Mouse (Mus musculus): Measurements from ENCODE around the gene Adamts17. TPM values are rescaled to one million over a fixed set of nuclear protein-coding genes. Genes with fewer than 3 reads are reported as not detected.

Gene Adamts17
- polyA plus RNA-seq, 1 experiment from 2014 or later: 3.7 TPM

DNA sequence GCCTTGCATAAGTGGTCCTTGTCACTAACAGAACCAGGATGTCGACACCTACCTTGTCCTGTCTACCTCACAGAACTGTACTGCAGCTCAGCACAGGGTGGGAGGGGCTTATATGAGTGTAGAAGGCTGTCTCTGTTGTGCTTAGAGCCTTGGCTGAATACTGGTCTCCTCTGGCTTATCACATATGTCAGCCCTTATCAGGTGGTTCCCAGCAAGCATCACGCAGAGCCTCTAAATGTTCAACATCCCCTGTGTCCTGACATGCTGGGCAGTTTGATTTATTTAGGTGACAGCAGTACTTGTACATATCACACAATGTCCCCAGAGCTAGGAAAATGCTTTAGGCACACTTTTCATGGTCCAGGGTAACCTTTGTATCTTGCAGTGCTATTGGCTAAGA is 191.7 kb downstream of the Adamts17 start:
- WGBS: 12% methylated on average over 2 of the region's 2 CpGs
- no peak overlapping the region for H3K4me3 ChIP-seq
- H3K27ac ChIP-seq (ENCODE audit: poor library complexity, severe bottlenecking): peak overlapping the region; percentile 77
- H3K27me3 ChIP-seq (replicated peaks): no peaks in the 10 kb centered on the region
- 0 out of 2 replicates have a peak, but pooled peaks cover 4% of the 10 kb centered on the region for H3K36me3 ChIP-seq
- H3K9me3 ChIP-seq (replicated peaks): peaks cover 2% of the 10 kb centered on the region; the same call in 1 of the 2 replicates
- H3K4me1 ChIP-seq (replicated peaks): peaks cover 40% of the 10 kb centered on the region
- no peak overlapping the region for H3K9ac ChIP-seq
- H3K4me2 ChIP-seq: no peak overlapping the region
- peak; percentile 91 for ATAC-seq (ENCODE audit: insufficient number of reproducible peaks, low FRiP score)

DNA sequence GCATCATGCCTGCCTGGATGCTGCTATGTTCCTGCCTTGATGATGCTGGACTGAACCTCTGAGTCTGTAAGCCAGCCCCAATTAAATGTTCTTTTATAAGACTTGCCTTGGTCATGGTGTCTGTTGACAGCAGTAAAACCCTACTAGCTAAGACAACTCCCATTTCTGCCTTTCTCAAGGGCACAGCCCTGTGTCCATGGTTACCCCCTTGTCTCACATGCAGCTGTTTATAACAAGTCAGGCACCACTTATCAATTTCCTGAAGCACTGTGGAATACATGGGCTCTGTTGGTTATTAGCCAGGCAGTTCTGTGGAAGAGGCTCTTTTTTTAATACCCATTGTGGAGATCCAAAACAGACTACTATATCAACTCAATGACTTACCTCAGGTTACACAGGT is 193.1 kb downstream of the Adamts17 start:
- no peaks in the 10 kb centered on the region for H3K27me3 ChIP-seq (replicated peaks)
- peaks cover 32% of the 10 kb centered on the region for H3K4me1 ChIP-seq (replicated peaks)
- no peak overlapping the region for H3K27ac ChIP-seq (ENCODE audit: poor library complexity, severe bottlenecking)
- ATAC-seq (ENCODE audit: insufficient number of reproducible peaks, low FRiP score): no peak
- H3K4me2 ChIP-seq: no peak overlapping the region
- H3K9ac ChIP-seq: no peak overlapping the region
- no peak overlapping the region for H3K4me3 ChIP-seq
- H3K9me3 ChIP-seq (replicated peaks): peaks cover 2% of the 10 kb centered on the region; the same call in 1 of the 2 replicates
- H3K36me3 ChIP-seq: 0 out of 2 replicates have a peak, but pooled peaks cover 4% of the 10 kb centered on the region

DNA sequence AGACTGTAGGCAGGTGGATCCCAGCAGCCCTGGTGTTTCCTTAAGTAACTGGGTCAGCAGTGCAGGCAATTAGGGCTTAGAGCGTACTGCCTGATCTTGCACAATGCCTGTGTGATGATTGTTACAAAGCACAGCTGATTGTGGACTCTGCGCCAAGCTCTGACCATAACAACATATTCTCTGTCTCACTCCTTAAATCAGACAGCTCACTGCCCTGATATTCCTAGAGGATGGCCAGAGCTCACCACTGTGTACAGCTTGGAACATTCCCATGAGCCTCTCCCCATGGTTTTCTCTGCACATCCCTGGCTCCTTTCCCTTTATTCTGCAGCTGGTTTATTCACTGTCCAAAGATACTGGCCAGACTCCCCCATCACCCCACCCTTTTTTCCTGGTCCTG is 194.8 kb downstream of the Adamts17 start:
- Histone ChIP-seq H3K36me3 (0 out of 2 replicates have a peak, but pooled peaks cover 4% of the 10 kb centered on the region), H3K4me3 (no peak overlapping the region), H3K27me3 (replicated peaks) (no peaks in the 10 kb centered on the region), H3K4me1 (replicated peaks) (peaks cover 39% of the 10 kb centered on the region), H3K9me3 (replicated peaks) (no peaks in the 10 kb centered on the region; the same call in 1 of the 2 replicates), H3K27ac (ENCODE audit: poor library complexity, severe bottlenecking) (no peak overlapping the region), H3K4me2 (no peak overlapping the region), H3K9ac (no peak overlapping the region)
- 65% methylated on average over 2 of the region's 2 CpGs for WGBS
- no peak for ATAC-seq (ENCODE audit: insufficient number of reproducible peaks, low FRiP score)

DNA sequence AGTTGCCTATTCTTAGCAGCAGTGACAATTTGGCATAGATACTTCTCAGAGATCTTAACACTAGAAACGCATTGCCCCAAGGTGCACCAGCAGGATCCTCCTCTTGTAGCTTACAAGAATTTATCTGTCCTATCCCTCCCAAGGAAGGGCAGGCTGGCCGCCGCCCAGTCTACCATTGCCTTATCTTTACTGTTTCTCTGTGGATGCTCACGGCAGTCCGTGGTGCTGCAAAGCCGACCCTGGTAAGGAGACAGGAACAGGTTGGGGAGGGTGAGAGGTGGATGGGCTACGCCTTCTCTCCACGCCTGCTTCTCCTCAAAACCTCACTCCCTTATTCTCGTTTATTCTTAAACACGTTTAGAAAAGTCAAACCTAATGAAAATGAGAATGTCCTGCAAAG is 195.7 kb downstream of the Adamts17 start:
- no peaks in the 10 kb centered on the region for H3K27me3 ChIP-seq (replicated peaks)
- peaks cover 44% of the 10 kb centered on the region for H3K4me1 ChIP-seq (replicated peaks)
- H3K4me2 ChIP-seq: no peak overlapping the region
- H3K27ac ChIP-seq (ENCODE audit: poor library complexity, severe bottlenecking): no peak overlapping the region
- ATAC-seq (ENCODE audit: insufficient number of reproducible peaks, low FRiP score): no peak
- 73% methylated on average over 10 of the region's 10 CpGs for WGBS
- H3K9me3 ChIP-seq (replicated peaks): no peaks in the 10 kb centered on the region; the same call in 1 of the 2 replicates
- H3K36me3 ChIP-seq: 0 out of 2 replicates have a peak, but pooled peaks cover 4% of the 10 kb centered on the region
- no peak overlapping the region for H3K9ac ChIP-seq
- no peak overlapping the region for H3K4me3 ChIP-seq

DNA sequence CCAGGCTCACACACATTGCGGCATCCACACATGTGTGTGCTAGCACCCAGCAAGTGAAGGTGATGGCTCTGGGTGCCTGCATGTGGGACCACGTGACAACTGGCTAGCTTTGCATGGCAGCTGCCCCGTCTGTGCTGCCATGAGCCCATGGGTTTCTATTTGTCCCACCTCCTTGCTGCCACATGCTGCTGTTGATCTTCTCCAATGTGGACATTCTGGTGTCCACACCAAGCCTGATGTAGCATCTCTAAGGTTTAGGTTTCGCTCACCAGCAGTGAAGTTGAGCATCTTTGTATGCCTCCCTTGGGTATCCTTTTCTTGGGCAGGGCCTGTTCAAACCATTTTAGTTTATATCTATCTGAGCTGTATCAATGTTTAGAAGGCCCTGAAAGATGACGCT is 196.1 kb downstream of the Adamts17 start:
- no peak overlapping the region for H3K27ac ChIP-seq (ENCODE audit: poor library complexity, severe bottlenecking)
- no peaks in the 10 kb centered on the region for H3K27me3 ChIP-seq (replicated peaks)
- peaks cover 44% of the 10 kb centered on the region for H3K4me1 ChIP-seq (replicated peaks)
- no peak for ATAC-seq (ENCODE audit: insufficient number of reproducible peaks, low FRiP score)
- H3K4me2 ChIP-seq: no peak overlapping the region
- no peaks in the 10 kb centered on the region; the same call in 1 of the 2 replicates for H3K9me3 ChIP-seq (replicated peaks)
- H3K36me3 ChIP-seq: 0 out of 2 replicates have a peak, but pooled peaks cover 4% of the 10 kb centered on the region
- no peak overlapping the region for H3K4me3 ChIP-seq
- 90% methylated on average over 5 of the region's 5 CpGs for WGBS
- H3K9ac ChIP-seq: no peak overlapping the region

DNA sequence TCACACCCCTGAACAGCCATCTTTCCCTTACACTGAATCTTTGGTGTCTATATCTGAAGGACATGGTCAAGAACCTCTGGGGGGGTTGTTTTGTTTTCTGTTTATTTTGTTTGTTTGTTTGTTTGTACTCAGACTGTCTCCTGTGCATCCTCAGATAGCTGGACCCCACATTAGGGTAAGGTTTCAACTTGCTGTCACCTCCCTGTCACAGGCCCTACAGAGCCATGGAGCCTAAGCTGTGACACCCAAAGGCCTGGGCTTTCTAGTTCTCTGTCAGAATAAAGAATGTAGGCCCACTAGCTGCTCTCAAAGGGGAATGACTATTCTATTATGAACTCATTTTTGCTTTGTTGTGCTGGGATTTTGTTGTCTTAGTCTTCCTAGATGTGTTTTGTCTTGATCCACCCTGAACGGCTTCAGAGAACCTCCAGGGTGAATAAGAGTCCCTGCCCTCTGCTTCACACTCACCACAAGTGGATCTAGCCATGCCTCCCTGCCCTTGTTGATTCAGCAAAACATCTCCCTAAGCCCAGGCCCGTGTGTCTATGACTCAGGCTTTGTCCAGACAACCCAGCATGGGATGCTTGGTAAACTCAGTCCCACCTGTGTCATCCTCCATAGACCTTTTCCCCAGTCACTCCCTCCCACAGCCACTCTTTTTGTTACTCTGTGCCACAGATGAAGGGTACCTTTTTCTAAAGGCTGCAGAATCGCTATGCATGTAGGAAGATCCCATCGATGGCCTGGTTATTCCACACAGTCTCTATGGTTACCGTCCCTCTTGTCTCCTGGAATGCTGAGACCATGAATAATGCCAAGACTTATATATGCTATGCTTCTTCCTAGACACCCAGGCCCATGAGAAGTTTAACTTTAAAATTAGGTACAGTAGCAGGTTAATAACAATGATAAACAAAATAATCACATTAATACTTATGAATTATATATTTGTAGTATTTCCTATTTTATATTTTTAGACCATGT is 197.3 kb downstream of the Adamts17 start:
- H3K36me3 ChIP-seq: 0 out of 2 replicates have a peak, but pooled peaks cover 4% of the 10 kb centered on the region
- 77% methylated on average over 5 of the region's 5 CpGs for WGBS

DNA sequence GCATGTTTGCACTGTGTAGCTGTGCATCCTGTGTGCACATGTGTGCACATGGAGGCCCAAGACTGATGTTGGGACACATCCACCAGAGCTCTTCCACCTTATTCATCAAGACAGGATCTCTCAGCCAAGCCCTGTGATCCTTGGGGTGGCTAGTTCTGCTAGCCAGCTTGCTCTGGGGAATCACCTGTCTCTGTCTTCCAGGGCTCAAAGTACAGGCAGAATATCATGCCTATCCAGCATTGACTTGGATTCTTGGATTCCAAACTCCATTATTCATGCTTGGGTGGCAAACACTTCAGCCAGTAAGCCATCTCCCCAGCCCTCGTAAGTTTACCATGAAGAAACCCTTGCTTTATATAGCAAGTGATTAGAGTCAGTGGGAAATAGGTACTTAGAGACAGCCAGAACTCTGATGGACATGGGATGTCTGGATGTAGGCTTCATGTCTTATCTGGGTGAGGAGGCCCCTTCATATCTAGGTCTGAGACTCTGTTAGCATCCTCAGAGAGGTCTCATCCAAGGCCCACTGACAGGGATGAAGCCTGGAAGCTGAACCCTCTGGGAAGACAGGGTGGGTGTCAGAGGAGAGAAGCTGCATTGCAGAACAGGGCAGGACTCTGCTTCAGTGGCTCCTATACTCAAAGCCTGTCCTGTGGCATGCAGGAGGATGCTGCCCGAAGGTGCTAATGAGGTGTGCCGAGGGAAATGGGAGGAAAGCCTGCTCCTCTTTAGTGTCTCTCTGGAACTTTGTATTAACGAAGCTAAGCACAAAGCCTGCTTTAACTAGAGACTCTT is 198.4 kb downstream of the Adamts17 start:
- Histone ChIP-seq H3K9me3 (replicated peaks) (no peaks in the 10 kb centered on the region), H3K27ac (ENCODE audit: poor library complexity, severe bottlenecking) (no peak overlapping the region), H3K4me1 (replicated peaks) (peaks cover 23% of the 10 kb centered on the region), H3K27me3 (replicated peaks) (no peaks in the 10 kb centered on the region), H3K9ac (no peak overlapping the region), H3K4me3 (no peak overlapping the region), H3K4me2 (no peak overlapping the region), H3K36me3 (0 out of 2 replicates have a peak, but pooled peaks cover 4% of the 10 kb centered on the region)
- no peak for ATAC-seq (ENCODE audit: insufficient number of reproducible peaks, low FRiP score)
- 72% methylated on average over 4 of the region's 4 CpGs for WGBS

More for the DNA sequence above, 197.3 kb downstream of the Adamts17 start:
- Histone ChIP-seq H3K4me1 (replicated peaks) (peaks cover 33% of the 10 kb centered on the region), H3K9me3 (replicated peaks) (no peaks in the 10 kb centered on the region; the same call in 1 of the 2 replicates), H3K4me2 (no peak overlapping the region), H3K27me3 (replicated peaks) (no peaks in the 10 kb centered on the region), H3K9ac (no peak overlapping the region), H3K4me3 (no peak overlapping the region), H3K27ac (ENCODE audit: poor library complexity, severe bottlenecking) (no peak overlapping the region)
- ATAC-seq (ENCODE audit: insufficient number of reproducible peaks, low FRiP score): 0 out of 2 replicates have a peak, but pooled peaks have one; percentile 26

DNA sequence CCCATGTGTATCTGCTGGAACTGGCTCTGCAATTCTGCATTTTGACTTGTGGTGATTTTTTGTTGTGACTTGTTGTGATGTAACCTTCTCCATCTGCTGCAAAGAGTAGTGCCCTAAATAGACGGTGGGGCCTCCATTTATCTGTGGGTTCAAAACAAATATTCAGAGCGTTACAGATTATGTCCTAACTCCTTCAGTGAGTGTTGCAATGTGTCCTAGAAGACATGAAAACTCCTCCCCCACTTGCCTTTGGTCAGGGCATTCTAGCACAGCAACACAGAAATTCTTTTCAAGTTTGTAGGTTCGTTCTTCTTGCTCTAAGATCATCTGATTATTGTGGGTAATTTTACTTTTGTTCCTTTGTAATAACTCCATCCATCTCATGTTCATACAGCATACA is 199.6 kb downstream of the Adamts17 start:
- Histone ChIP-seq H3K9ac (no peak overlapping the region), H3K4me2 (no peak overlapping the region), H3K4me1 (replicated peaks) (peaks cover 19% of the 10 kb centered on the region), H3K4me3 (no peak overlapping the region), H3K27me3 (replicated peaks) (no peaks in the 10 kb centered on the region), H3K9me3 (replicated peaks) (no peaks in the 10 kb centered on the region), H3K27ac (ENCODE audit: poor library complexity, severe bottlenecking) (no peak overlapping the region), H3K36me3 (no peaks in the 10 kb centered on the region)
- no peak for ATAC-seq (ENCODE audit: insufficient number of reproducible peaks, low FRiP score)
- WGBS: 51% methylated on average over 3 of the region's 3 CpGs

DNA sequence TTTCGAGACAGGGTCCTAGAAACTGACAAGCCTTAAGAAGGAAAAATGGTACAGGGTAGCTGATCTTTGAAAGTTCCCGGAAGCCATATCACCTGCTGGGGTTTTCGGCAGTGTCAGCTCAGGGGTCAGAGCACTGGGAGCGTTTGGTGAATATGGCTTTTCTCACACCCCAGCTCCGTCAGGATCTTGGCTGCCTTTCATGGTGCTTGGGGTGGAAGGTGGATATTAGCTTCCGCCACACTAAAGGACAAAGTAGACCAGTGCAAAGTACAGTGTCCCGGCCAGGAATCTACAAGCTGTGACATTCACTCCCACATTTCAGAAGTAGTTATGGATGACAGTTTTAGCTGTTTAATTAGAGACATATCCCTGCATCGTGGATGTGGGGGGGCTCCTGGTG is 200.3 kb downstream of the Adamts17 start:
- ATAC-seq (ENCODE audit: insufficient number of reproducible peaks, low FRiP score): no peak
- Histone ChIP-seq H3K4me2 (no peak overlapping the region), H3K27ac (ENCODE audit: poor library complexity, severe bottlenecking) (no peak overlapping the region), H3K27me3 (replicated peaks) (no peaks in the 10 kb centered on the region), H3K9me3 (replicated peaks) (no peaks in the 10 kb centered on the region), H3K4me3 (no peak overlapping the region), H3K4me1 (replicated peaks) (peaks cover 20% of the 10 kb centered on the region), H3K9ac (no peak overlapping the region), H3K36me3 (no peaks in the 10 kb centered on the region)
- 55% methylated on average over 8 of the region's 8 CpGs for WGBS

DNA sequence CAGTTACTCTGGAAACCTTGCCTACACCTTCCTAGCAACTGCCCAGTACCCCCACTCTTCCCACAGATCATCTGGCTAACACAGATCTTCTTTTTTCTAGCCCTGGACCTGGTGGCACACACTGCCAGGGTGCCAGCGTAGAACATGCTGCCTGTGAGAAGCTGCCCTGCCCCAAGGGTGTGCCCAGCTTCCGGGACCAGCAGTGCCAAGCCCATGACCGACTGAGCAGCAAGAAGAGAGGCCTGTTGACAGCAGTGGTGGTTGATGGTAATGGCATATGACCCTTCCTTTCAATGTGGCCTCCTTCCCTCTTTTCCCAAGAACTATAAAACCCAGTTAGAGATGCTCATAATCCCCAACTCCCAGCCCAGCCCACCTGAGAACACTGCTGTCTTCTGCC is 202.2 kb downstream of the Adamts17 start:
- WGBS: 82% methylated on average over 3 of the region's 3 CpGs
- Histone ChIP-seq H3K9me3 (replicated peaks) (no peaks in the 10 kb centered on the region), H3K36me3 (no peaks in the 10 kb centered on the region), H3K4me3 (no peak overlapping the region), H3K4me1 (replicated peaks) (peaks cover 21% of the 10 kb centered on the region), H3K27ac (ENCODE audit: poor library complexity, severe bottlenecking) (no peak overlapping the region), H3K4me2 (no peak overlapping the region; the same call in 1 of the 2 replicates), H3K27me3 (replicated peaks) (no peaks in the 10 kb centered on the region), H3K9ac (no peak overlapping the region)
- ATAC-seq (ENCODE audit: insufficient number of reproducible peaks, low FRiP score): no peak
